Mouse (Mus musculus): ENCODE results near the gene Cpne7. TPM values are rescaled to one million over a fixed set of nuclear protein-coding genes. Genes with fewer than 3 reads are reported as not detected.

Gene Cpne7
- total and polyA plus RNA-seq, 3 experiments: not detected

DNA sequence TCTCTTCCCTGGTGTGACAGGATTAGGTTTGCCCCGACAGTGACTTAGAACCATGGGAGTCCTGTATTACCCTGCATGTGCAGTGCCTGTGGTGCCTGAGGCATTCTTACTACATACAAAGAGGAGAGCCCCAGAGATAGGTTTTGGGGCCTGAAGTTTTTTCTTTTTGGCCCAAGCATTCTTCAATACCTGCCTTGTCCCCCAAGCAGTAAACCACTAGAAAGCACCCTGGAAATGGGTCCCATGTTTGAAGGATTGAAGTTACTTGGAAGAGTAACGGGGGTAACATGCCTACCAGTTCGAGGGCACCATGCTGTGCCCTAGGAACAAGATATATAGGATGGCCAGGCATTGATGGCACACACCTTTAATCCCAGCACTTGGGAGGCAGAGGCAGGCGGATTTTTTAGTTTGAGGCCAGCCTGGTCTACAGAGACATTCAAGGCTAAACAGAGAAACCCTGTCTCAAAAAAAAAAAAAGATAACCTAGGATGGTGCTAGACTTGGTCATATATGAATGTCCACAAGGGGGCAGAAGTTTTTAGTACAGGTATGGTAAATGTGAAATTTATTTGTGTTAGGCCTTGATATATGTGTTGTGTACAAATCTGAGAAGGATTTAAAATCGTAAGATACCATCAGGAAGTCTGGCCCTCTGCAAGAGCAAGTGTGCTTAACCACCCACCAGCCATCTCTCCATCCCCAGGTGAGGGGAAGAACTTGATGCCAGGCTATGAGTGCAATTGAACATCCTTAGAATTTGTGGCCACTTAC, 11.4 kb upstream of the Cpne7 start:
- Histone ChIP-seq H3K4me2 (ENCODE audit: insufficient read depth, low read depth, poor library complexity, severe bottlenecking) (no peak overlapping the region), H3K4me3 (replicated peaks in 1 of 3; ENCODE audit: low read depth in 2 of 3, low read length in 2 of 3, poor library complexity in 1 of 3) (no peak overlapping the region), H3K79me2 (replicated peaks; ENCODE audit: control insufficient read depth, extremely low read depth, insufficient read depth, poor library complexity, severe bottlenecking) (peaks cover 22% of the 10 kb centered on the region), H3K27me3 (replicated peaks) (peaks cover 6% of the 10 kb centered on the region), H3K9ac (ENCODE audit: insufficient read depth, low read depth) (no peak overlapping the region), H3K36me3 (replicated peaks in 1 of 2; ENCODE audit: control insufficient read depth in 1 of 2, insufficient read depth in 1 of 2, low read length in 1 of 2) (peaks cover 27 to 32% of the 10 kb centered on the region in 2 experiments), H3K9me3 (replicated peaks; ENCODE audit: low read length) (no peaks in the 10 kb centered on the region), H3K4me1 (ENCODE audit: control insufficient read depth in 1 of 2, insufficient read depth in 2 of 2) (peaks cover 3 to 15% of the 10 kb centered on the region in 2 experiments), H3K27ac (ENCODE audit: insufficient read depth, low read depth) (no peak overlapping the region)
- TF ChIP-seq KAT2A (IDR thresholded peaks at IDR 0.05; ENCODE audit: insufficient replicate concordance, low read length) (no peak), RAD21 (IDR thresholded peaks at IDR 0.05; ENCODE audit: low read depth, low read length) (no peak), MAX (IDR thresholded peaks at IDR 0.05; ENCODE audit: low read length) (no peak), CHD2 (IDR thresholded peaks at IDR 0.05; ENCODE audit: low read length) (peak; percentile 91), USF2 (conservative IDR thresholded peaks at IDR 0.05; ENCODE audit: low read depth, low read length) (no peak; the same call in 1 of the 2 replicates), NRF1 (IDR thresholded peaks at IDR 0.05; ENCODE audit: low read depth, low read length) (no peak), MYC (IDR thresholded peaks at IDR 0.05; ENCODE audit: low read depth, low read length) (0 out of 2 replicates have a peak, but pooled peaks have one; percentile 22), POLR2A (IDR thresholded peaks at IDR 0.05; ENCODE audit: low read depth, low read length) (peak; percentile 74), HCFC1 (IDR thresholded peaks at IDR 0.05; ENCODE audit: low read depth, low read length) (no peak; the same call in 1 of the 2 replicates), POLR2AphosphoS2 (IDR thresholded peaks at IDR 0.05; ENCODE audit: low read depth, low read length) (peak; percentile 100), NELFE (IDR thresholded peaks at IDR 0.05; ENCODE audit: low read depth, low read length) (0 out of 2 replicates have a peak, but pooled peaks have one; percentile 21), ZNF384 (IDR thresholded peaks at IDR 0.05; ENCODE audit: low read depth, low read length) (peak; percentile 92), EP300 (IDR thresholded peaks at IDR 0.05; ENCODE audit: low read length) (no peak), CHD1 (IDR thresholded peaks at IDR 0.05; ENCODE audit: low read depth, low read length) (no peak), TBP (conservative IDR thresholded peaks at IDR 0.05; ENCODE audit: low read depth, low read length) (no peak), ETS1 (conservative IDR thresholded peaks at IDR 0.05; ENCODE audit: low read depth, low read length) (no peak), CTCF (conservative IDR thresholded peaks at IDR 0.05 in 1 of 2, IDR thresholded peaks at IDR 0.05 in 1 of 2; ENCODE audit: low read depth in 2 of 2, low read length in 2 of 2) (peak in 1 of 2 experiments; percentile 63; a peak in 2 of 4 replicates), MAFK (IDR thresholded peaks at IDR 0.05; ENCODE audit: insufficient replicate concordance, low read length) (no peak), TCF12 (IDR thresholded peaks at IDR 0.05; ENCODE audit: low read depth, low read length) (no peak), GABPA (IDR thresholded peaks at IDR 0.05; ENCODE audit: insufficient replicate concordance, low read depth, low read length) (no peak), SIN3A (IDR thresholded peaks at IDR 0.05; ENCODE audit: low read length) (peak; percentile 55; the same call in 1 of the 2 replicates), ZKSCAN1 (IDR thresholded peaks at IDR 0.05; ENCODE audit: borderline replicate concordance, low read depth, low read length) (no peak), ZMIZ1 (IDR thresholded peaks at IDR 0.05; ENCODE audit: low read depth, low read length) (peak; percentile 86), BHLHE40 (IDR thresholded peaks at IDR 0.05; ENCODE audit: low read depth, low read length) (no peak), IRF4 (IDR thresholded peaks at IDR 0.05; ENCODE audit: low read depth, low read length) (no peak), RCOR1 (conservative IDR thresholded peaks at IDR 0.05; ENCODE audit: low read depth, low read length) (no peak; the same call in 1 of the 2 replicates), MEF2A (IDR thresholded peaks at IDR 0.05; ENCODE audit: borderline replicate concordance, low read depth, low read length) (no peak), MXI1 (IDR thresholded peaks at IDR 0.05; ENCODE audit: low read depth, low read length) (no peak), UBTF (IDR thresholded peaks at IDR 0.05; ENCODE audit: low read depth, low read length) (no peak), USF1 (IDR thresholded peaks at IDR 0.05; ENCODE audit: low read depth, low read length) (no peak), SMC3 (IDR thresholded peaks at IDR 0.05; ENCODE audit: low read depth, low read length) (no peak; the same call in 1 of the 2 replicates), JUND (conservative IDR thresholded peaks at IDR 0.05; ENCODE audit: low read depth, low read length) (no peak), JUN (IDR thresholded peaks at IDR 0.05; ENCODE audit: insufficient read depth, low read depth, low read length) (no peak), E2F4 (IDR thresholded peaks at IDR 0.05; ENCODE audit: insufficient replicate concordance, low read depth, low read length) (no peak), ELF1 (IDR thresholded peaks at IDR 0.05; ENCODE audit: low read depth, low read length) (no peak)
- in situ Hi-C loops (cut with MboI; ENCODE audit: low pct_ligation_motif_present, low pct_unique_long_range_greater_than_20kb, low sequenced_read_pairs) (loop anchor here (10.0 kb wide), 1 partner anchor 201 kb away; no protein-coding TSS in a partner anchor), dilution Hi-C loops (cut with MboI; ENCODE audit: extremely low pct_ligation_motif_present, extremely low pct_unique_long_range_greater_than_20kb, low sequenced_read_pairs) (no loop called here)
- peak; percentile 76 for DNase-seq (ENCODE audit: extremely low read depth)

Measured in CH12.LX (cell line).